Mouse (Mus musculus): Measurements from ENCODE around the gene Gpc5.
A peak's percentile ranks its signal among the peaks of the same experiment; 100 is the strongest.

DNA sequence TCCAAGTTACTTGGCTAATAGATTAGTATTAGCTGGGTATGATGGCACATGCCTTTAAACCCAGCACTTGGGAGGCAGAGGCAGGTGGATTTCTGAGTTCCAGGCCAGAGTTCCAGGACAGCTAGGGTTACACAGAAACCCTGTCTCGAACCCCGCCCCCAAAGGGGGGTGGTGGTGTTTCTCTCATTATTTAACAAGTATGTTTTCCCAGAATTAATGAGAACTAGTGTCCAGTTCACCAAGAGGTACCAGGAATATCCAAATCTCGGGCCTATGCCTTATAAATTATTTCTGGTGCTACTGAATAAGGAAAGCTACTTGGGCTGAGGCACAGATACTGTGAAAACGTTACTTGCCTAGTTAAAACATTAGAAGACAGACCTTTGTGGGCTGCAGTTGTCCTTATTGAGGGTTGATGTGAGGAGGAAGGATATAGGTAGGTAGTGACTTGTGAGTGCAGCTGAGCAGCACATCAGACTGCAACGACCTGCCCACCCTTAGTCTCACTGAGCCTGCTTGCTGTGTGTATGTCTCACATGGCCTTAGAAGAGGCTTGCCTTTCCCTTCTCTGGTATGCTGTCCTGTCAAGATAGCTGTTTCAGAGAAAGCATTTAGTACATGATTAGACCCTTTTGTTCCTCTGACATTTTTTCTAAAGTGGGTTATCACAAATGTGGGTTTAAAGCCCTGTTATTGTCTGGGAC, 43.0 kb upstream of the Gpc5 start:
- no peak for TF ChIP-seq CTCF (conservative IDR thresholded peaks at IDR 0.05 in 1 of 2, IDR thresholded peaks at IDR 0.05 in 1 of 2; ENCODE audit: low read depth in 2 of 2, low read length in 2 of 2)
- no peak for TF ChIP-seq MAFK (IDR thresholded peaks at IDR 0.05; ENCODE audit: insufficient replicate concordance, low read length)
- no peak for TF ChIP-seq RCOR1 (conservative IDR thresholded peaks at IDR 0.05; ENCODE audit: low read depth, low read length)
- no peak for TF ChIP-seq EP300 (IDR thresholded peaks at IDR 0.05; ENCODE audit: low read length)
- no peak for TF ChIP-seq KAT2A (IDR thresholded peaks at IDR 0.05; ENCODE audit: insufficient replicate concordance, low read length)
- TF ChIP-seq GABPA (IDR thresholded peaks at IDR 0.05; ENCODE audit: insufficient replicate concordance, low read depth, low read length), result no peak
- TF ChIP-seq POLR2A (IDR thresholded peaks at IDR 0.05; ENCODE audit: low read depth, low read length), result peak; percentile 48

Data from CH12.LX (cell line).